Comparison of ENCODE assay signal across 31 mouse cellular contexts in the genomic region with DNA sequence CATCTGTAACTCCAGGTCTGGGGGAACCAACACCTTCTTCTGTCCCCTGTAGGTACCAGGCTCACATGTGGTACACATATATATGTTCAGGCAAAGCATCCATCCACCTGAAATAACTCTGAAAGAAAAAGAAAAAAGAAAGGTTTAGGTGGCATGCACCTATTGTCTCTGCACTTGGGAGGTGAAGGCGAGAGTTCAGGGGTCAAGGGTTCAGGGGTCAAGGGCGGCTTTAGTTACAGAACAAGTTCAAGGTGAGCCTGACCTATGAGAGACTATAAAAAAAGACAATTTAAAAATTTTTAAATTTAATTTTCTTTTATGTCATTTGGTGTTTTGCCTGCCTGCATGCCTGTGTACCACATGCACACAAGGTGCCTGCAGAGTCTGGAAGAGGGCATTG. TPM values are rescaled to one million over a fixed set of nuclear protein-coding genes. Genes with fewer than 3 reads are reported as not detected.
"Had no signal": no experiment of that assay in that cellular context is flagged by ENCODE, and none has a peak within 500 bp of the region (broad histone marks: within the 10 kb centered on the region; RNA-seq: fewer than 3 reads in every experiment).

No protein-coding gene starts in this region.

- H3K27me3 ChIP-seq: heart, embryonic 12.5 days; hindbrain, embryonic 12.5 days; limb, embryonic 12.5 days; liver, embryonic 13.5 days had no signal

- H3K9me3 ChIP-seq: heart, embryonic 10.5 days; hindbrain, embryonic 10.5 days; hindbrain, embryonic 12.5 days; limb, embryonic 10.5 days; limb, embryonic 12.5 days; liver, embryonic 13.5 days had no signal

- H3K4me1 ChIP-seq: heart, embryonic 10.5 days; heart, embryonic 12.5 days; hindbrain, embryonic 10.5 days; hindbrain, embryonic 12.5 days; limb, embryonic 10.5 days; limb, embryonic 12.5 days; liver, embryonic 13.5 days had no signal

- DNase-seq: gastrocnemius, adult 2 months; gastrocnemius, postnatal 10 days; gastrocnemius, postnatal 25 days; heart, adult 18-20 months; heart, postnatal 10 days; heart, postnatal 4 days; kidney, adult 11 months; kidney, adult 2 months; kidney, postnatal 10 days; kidney, postnatal 25 days; kidney, postnatal 4 days; liver; liver, embryonic 13.5 days had no signal

- H3K9ac ChIP-seq: heart, embryonic 12.5 days; hindbrain, embryonic 12.5 days; hindbrain, embryonic 14.5 days; limb, embryonic 12.5 days; liver, embryonic 13.5 days had no signal

- H3K27ac ChIP-seq: gastrocnemius, adult 2 months; heart, embryonic 10.5 days; hindbrain, embryonic 10.5 days; hindbrain, embryonic 12.5 days; hindbrain, embryonic 14.5 days; hindbrain, postnatal 0 days; layer of hippocampus, adult 2 months; left cerebral cortex, adult 2 months; limb, embryonic 10.5 days; limb, embryonic 12.5 days; liver, embryonic 13.5 days had no signal

- H3K4me3 ChIP-seq: gastrocnemius, adult 2 months; heart, embryonic 10.5 days; heart, embryonic 12.5 days; hindbrain, embryonic 10.5 days; hindbrain, embryonic 12.5 days; layer of hippocampus, adult 2 months; left cerebral cortex, adult 2 months; limb, embryonic 10.5 days; limb, embryonic 12.5 days; liver, embryonic 13.5 days had no signal

- H3K36me3 ChIP-seq: hindbrain, embryonic 10.5 days; hindbrain, embryonic 12.5 days; limb, embryonic 12.5 days had no signal

RNA-seq across cellular contexts. Expression of gene Gm38392, which starts 7.0 kb away (rescaled TPM):
- total RNA-seq: granulocyte monocyte progenitor cell, adult 5-6 weeks; heart, postnatal 4 days; hindbrain, postnatal 0 days; layer of hippocampus, postnatal 25 days had no signal
- polyA plus RNA-seq: heart, embryonic 12.5 days; heart, embryonic 14.5 days; heart, embryonic 16.5 days; hindbrain, embryonic 10.5 days; hindbrain, embryonic 12.5 days; hindbrain, embryonic 14.5 days; intestine, embryonic 16.5 days; liver, embryonic 13.5 days had no signal

RNA-seq across cellular contexts. Expression of gene Tsacc, which starts 16.8 kb away (rescaled TPM):
- total RNA-seq: hindbrain, postnatal 0 days had no signal

RNA-seq across cellular contexts. Expression of gene Rhbg, which starts 25.5 kb away (rescaled TPM):
- total RNA-seq: gastrocnemius, adult 2 months; gastrocnemius, postnatal 10 days; gastrocnemius, postnatal 25 days; granulocyte monocyte progenitor cell, adult 5-6 weeks; heart, adult 8-10 months; heart, postnatal 10 days; heart, postnatal 25 days; heart, postnatal 4 days; layer of hippocampus, adult 2 months; layer of hippocampus, postnatal 25 days; left cerebral cortex, adult 2 months; left cerebral cortex, postnatal 36 days had no signal
- polyA plus RNA-seq: heart, embryonic 14.5 days; hindbrain, embryonic 10.5 days had no signal
